Mouse (Mus musculus) heart, adult 18-20 months (tissue): ENCODE measurements around the gene Osbpl10. TPM values are rescaled to one million over a fixed set of nuclear protein-coding genes. Genes with fewer than 3 reads are reported as not detected.

Source experiments
- DNase-seq, 2 experiments: peaks; one replicate each; pipeline ENCODE4 v3.0.0; 2021 to 2022; ENCODE audit warnings: mixed read lengths in 1 of 2
- total RNA-seq, 2 experiments: library from RNA; stranded (reverse); gene quantifications; 2 replicates each; pipeline ENCODE4 v1.2.3; 2021

Osbpl10 gene
- total RNA-seq, 2 experiments from 2014 or later = 2.7 to 3.4 TPM

DNA sequence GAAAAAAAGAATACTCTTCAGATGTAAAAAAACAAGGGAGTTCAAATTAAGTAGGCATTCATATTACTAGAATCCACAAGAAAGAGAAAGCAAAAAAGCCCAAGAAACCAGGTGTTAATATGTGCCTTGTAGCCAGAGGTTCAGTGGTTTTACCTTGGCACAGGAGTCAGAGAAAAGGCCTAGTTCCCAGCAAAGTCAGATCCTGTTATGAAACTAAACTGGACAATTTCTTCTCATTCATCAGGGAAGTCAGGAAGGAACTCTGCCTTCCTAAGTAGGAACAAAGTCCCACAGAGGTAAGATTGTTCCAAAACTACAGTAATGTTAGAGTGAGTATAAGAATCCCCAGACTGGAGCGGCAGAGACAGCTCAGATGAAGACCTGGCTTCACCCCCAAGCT lies 300.3 kb downstream of the Osbpl10 start:
- no peak for DNase-seq

Other genes with a start within 250 kb of the Osbpl10 start
- gene Cmtm6, start 247.5 kb upstream of the Osbpl10 start, total RNA-seq = 10 to 100 TPM; 25.0 to 29.5 TPM
- 10 to 100 TPM; 13.1 TPM for gene Cmtm7, start 196.7 kb upstream of the Osbpl10 start, total RNA-seq
- gene Cmtm8, start 134.4 kb upstream of the Osbpl10 start, total RNA-seq = 10 to 100 TPM; 11.5 to 11.6 TPM
- gene Gpd1l, start 44.6 kb upstream of the Osbpl10 start, total RNA-seq = 10 to 100 TPM; 38.0 to 40.4 TPM
- 10 to 100 TPM; 15.8 to 18.0 TPM for gene Rps27rt, start 4.2 kb downstream of the Osbpl10 start, total RNA-seq